Mouse (Mus musculus) adrenal gland, adult 18-20 months (tissue): Measurements from ENCODE around the gene Cp. TPM values are rescaled to one million over a fixed set of nuclear protein-coding genes. Genes with fewer than 3 reads are reported as not detected.

Experiments used
- DNase-seq, 2 experiments: peaks; one replicate each; pipeline ENCODE4 v3.0.0; 2021 to 2022; ENCODE audit warnings: low spot score in 2 of 2
- total RNA-seq, 2 experiments: library from RNA; stranded (reverse); gene quantifications; 1 replicate in 1 of 2; 2 replicates in 1 of 2; pipeline ENCODE4 v1.2.3; 2021

The Cp gene
- total RNA-seq, 2 experiments from 2014 or later, result 45.1 to 63.9 TPM

GRCm38 (mm10) chr3:20058197-20058541 lies 101.3 kb downstream of the Cp start:
- DNase-seq, result no peak

Other genes starting within 250 kb of the Cp start
- 10 to 100 TPM; 11.2 to 15.7 TPM for gene Hps3, start 78.3 kb downstream of the Cp start, total RNA-seq
- 10 to 100 TPM; 16.9 to 24.7 TPM for gene Hltf, start 100.8 kb downstream of the Cp start, total RNA-seq
- gene Gyg, start 198.3 kb downstream of the Cp start, total RNA-seq, result 100 to 1,000 TPM; 100 to 127 TPM